Mouse (Mus musculus) ES-Bruce4 (cell line): Measurements from ENCODE around the gene Gpr39.

Experiments
- CTCF ChIP-seq: IDR thresholded peaks from one replicate; pipeline ENCODE4 v1.8.1; 2011; ENCODE audit warnings: low read depth, low read length
- EP300 ChIP-seq: IDR thresholded peaks from 2 replicates; pipeline ENCODE4 v1.6.1; 2011; ENCODE audit warnings: low read depth, low read length; ENCODE audit not compliant: insufficient read depth
- POLR2A ChIP-seq: IDR thresholded peaks from one replicate; pipeline ENCODE4 v1.8.1; 2011; ENCODE audit warnings: low read length; ENCODE audit not compliant: insufficient read depth

GRCm38 (mm10) chr1:125813141-125813782 is 136.5 kb downstream of the Gpr39 start:
- no peak for TF ChIP-seq CTCF
- no peak for TF ChIP-seq EP300
- no peak for TF ChIP-seq POLR2A
